Mouse (Mus musculus) adrenal gland (tissue): Measurements from ENCODE around the gene Lysmd1.

Experiments
- intact Hi-C: fragments of 180-260 bp; cut with DNase I; formaldehyde crosslinking; loops from one replicate; pipeline ENCODE4 v1.15.1; 2025

Gene Lysmd1

DNA sequence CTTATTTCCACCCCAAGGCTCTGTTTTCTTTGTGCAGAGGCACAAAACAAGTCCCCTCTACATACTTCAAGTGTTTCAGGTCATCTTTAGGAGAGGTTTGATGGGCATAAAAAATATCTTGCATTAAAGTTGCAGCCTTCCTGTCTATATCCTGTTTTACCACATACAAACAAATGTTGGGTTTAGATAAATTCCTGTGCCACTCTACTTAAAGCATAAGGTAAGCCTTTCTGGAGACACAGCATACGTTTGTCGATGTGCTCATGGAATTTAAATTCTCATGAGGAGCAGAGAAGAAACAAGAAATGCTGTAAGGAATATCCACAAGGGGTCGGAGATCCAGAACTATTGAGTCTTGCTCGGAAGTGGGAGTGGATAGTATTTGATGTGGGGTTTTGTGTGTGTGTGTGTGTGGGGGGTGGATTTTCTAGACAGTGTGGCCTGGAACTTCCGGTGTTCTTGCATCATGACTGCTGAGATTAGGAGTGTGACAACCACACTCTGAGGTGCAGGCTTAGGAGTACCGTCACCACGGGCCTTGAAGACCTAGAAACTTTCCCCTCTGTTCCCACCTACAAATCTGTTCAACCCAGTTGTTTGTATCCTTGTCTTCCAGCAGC lies 1.7 kb downstream of the Lysmd1 start:
- intact Hi-C loops: no loop called here

DNA sequence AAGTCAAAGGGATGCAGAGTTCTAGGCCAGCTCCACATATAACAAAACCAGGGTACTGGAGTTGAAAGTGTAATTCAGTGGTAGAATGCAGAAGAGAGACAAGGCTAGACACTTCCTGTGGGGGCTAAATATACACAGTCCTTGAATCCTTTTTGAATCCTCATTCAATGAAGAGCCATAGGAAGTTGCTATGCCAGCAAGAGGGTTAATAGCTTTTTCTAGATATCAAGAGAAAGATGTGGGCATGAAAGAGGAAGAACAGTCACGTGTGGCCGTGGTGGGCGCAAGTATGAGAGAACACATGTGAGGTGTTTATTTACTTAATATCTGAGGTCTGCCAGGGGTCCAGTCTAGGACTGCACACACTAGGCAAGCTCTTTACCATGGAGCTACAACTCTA lies 2.4 kb downstream of the Lysmd1 start:
- intact Hi-C loops: no loop called here

DNA sequence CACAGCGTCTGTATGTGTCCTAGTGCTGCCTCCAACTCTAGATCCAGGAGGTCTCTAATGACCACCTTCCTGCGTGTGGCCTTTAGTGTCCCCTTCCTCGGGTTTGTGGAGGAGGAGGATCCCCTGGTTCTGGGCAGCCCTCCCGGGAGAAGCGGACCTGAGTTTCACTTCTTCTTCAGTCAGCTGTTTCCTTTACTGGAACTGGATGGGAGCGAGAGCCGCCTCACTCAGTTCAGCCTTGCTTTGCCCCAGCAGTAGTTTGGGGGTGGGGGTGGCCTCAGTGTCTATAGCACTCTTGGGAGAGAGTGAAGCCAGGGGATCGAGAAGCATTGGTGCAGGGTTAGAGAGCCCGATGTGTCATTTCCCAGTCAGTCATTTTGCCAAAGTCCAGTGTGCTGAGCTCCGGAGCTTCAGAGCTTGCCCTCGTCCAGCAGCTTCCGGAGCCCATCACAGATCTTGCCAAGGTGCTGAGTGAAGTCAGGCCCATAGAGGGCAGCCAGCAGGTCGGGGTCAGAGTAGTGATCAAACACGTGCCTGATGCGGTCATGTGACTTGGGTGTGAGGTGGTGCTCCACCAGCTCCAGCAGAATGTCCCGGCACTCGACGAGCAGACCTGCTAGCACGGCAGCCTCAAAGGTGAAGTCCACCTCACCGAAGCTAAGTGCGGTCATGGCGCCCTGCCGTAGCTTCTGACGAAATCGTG lies 5.8 kb downstream of the Lysmd1 start:
- intact Hi-C loops: loop anchor here (5.0 kb wide), 2 partner anchors 38 to 73 kb away; no protein-coding TSS in a partner anchor

DNA sequence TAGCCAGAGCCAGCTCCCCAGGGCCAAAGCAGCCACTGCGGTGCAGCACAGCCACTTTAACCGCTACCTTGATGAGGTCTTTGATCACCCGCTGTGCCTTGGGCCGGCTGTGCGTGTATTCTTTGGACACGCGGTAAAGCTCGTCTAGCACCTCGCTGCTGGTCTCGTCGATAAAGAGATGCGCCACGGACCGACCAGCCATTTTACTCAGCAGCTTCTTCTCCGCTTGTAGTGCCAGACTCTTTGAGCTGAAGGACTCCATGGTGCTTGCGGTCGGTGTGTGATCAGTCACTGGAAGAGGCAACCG lies 6.4 kb downstream of the Lysmd1 start:
- intact Hi-C loops: loop anchor here (5.0 kb wide), 2 partner anchors 37 to 72 kb away; no protein-coding TSS in a partner anchor

DNA sequence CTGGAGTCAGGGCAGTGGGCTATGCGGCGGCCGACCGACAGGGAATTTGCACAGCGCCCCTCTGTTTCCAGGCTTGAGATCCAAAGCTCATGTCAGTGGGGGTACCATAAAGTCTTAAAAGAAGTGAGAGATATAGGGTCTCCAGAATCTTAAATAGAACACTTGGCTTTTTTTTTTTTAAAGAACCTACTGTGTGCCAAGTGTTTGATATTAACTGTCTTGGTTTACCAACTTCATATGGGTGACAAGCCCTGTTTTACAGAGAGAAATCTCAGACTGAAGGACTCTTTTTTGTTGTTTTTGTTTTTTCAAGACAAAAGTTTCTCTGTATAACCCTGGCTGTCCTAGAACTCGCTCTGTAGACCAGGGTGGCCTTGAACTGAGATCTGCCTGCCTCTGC lies 6.9 kb downstream of the Lysmd1 start:
- intact Hi-C loops: loop anchor here (5.0 kb wide), 2 partner anchors 37 to 72 kb away; no protein-coding TSS in a partner anchor

DNA sequence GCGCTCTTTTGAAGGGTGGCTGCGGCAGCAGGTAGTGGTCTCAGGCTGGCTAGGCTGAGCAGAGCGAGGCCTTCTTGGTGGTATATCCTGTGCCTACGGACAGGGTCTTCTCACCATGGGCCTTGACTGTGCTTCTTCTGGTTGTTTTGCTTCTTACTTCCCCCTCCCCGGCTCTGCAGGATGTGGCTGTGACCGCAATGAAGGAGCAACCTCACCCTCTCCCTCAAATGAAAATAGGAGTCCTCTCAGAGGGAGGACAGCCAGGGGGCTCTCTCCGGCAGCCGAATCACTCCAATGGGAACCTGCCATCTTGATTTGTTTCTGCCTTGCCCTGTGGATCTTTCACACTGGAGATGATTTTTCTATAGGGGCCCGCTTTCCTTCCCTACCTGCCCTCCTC lies 7.6 kb downstream of the Lysmd1 start:
- intact Hi-C loops: loop anchor here (5.0 kb wide), 2 partner anchors 36 to 71 kb away; no protein-coding TSS in a partner anchor

DNA sequence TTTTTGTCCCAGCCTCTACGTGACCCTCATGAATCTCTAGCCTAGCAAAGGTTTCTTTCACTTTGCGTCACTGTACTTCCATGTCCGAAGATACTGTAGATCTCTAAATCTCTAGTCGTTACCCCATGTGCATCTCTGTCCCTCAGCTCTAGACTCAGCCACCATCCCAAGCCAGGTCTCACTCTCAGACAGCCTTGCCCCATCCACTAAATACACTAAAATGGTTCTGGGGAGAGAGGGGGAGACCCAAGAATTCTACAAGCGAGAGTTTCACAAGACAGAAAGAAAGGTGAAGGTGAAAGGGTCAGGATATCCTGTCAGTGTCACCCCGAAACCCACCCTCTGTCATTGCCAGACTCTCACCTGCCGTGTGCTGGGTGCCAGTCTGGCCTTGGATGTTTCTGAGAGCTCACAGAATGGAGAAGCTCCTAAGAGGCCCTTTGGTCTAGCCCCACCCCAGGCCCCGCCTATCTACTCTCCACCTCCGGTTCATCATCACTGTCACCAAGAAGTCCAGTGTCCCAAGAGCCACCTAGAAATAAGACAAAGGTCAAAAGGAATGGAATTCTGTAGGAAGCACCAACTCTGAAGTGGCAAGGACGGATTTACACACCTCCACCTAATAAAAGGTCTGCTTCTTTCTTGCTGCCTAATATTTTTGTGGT lies 8.2 kb downstream of the Lysmd1 start, which contains the start of gene Tnfaip8l2:
Gene Tnfaip8l2 (minus strand): TSS at position 409 of the 665 bp plus-strand sequence.
- intact Hi-C loops: loop anchor here (5.0 kb wide), 2 partner anchors 35 to 70 kb away; no protein-coding TSS in a partner anchor

DNA sequence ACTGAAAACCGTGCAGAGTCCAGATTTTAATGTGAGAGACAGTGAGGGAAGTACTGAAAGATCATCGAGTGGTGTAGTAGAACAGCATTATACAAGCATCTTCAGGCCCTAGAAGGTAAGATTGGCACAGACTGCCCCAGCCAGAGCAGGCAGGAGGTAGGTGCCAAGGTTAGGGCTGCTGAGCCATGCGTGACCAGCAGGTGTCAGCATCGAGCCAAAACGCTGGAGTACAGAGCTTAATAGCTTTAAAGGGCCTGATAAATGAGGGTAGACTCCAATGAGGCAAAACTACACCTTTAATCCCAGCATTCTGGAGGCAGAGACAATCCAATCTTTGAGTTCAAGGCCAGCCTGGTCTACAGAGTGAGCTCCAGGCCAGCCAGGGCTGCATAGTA lies 8.7 kb downstream of the Lysmd1 start:
- intact Hi-C loops: loop anchor here (5.0 kb wide), 2 partner anchors 35 to 70 kb away; no protein-coding TSS in a partner anchor

DNA sequence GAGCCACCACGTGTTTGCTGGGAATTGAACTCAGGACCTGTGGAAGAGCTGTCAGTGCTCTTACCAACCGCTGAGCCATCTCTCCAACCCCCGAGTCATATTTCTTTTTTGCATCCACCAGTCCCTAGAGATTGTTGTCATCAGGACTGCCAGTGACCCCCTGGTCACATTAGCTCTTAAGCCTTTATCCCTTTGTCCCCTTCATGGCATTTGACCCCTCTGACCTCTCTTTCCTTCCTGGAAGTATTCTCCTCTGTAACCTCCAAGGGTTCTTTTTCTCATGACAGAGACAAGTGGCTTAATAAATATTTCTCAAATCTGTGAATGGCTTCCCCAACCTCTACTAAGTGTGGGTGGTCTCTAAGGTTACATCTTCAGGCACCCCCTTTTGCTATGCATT lies 14.0 kb downstream of the Lysmd1 start:
- intact Hi-C loops: no loop called here

DNA sequence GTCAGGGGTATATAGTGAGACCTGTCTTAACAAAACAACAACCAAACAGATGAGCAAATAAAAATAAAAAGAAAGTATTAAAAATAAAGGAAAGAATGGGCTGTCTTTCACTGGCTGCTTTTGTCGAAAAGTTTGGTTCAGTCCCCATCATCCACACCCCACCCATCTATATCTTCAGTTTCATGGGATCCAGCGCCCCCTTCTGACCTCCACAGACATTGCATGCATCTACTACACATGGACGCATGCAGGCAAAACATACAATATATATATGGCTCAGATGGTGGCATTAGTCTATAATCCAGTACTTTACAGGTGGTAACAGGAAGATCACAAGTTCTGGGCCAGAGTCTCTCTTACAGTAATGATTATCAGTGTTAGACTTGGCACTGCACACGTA lies 20.0 kb downstream of the Lysmd1 start:
- intact Hi-C loops: no loop called here

DNA sequence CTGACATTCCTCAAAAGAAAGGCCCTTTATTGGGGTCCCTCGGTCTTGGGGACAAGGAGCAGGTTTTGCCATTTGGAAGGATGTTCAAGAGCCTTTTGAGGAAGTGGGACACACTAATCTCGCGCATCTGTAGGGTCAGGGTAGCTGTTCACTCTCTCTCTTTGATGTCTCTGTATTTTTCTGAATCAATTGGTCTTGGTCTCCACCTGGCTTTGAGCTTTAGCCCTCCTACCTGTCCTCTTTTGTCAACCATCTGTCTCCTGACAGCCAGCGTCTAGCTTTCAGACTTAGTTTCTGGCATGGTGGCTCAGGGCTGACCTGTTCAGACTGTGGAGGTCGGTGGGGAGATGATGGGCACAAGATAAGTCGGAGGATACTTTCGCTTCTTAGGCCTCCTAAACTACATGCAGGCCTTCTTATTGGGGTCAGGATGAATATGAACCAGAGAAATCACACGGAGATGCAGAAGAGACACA lies 25.7 kb downstream of the Lysmd1 start:
- intact Hi-C loops: no loop called here

DNA sequence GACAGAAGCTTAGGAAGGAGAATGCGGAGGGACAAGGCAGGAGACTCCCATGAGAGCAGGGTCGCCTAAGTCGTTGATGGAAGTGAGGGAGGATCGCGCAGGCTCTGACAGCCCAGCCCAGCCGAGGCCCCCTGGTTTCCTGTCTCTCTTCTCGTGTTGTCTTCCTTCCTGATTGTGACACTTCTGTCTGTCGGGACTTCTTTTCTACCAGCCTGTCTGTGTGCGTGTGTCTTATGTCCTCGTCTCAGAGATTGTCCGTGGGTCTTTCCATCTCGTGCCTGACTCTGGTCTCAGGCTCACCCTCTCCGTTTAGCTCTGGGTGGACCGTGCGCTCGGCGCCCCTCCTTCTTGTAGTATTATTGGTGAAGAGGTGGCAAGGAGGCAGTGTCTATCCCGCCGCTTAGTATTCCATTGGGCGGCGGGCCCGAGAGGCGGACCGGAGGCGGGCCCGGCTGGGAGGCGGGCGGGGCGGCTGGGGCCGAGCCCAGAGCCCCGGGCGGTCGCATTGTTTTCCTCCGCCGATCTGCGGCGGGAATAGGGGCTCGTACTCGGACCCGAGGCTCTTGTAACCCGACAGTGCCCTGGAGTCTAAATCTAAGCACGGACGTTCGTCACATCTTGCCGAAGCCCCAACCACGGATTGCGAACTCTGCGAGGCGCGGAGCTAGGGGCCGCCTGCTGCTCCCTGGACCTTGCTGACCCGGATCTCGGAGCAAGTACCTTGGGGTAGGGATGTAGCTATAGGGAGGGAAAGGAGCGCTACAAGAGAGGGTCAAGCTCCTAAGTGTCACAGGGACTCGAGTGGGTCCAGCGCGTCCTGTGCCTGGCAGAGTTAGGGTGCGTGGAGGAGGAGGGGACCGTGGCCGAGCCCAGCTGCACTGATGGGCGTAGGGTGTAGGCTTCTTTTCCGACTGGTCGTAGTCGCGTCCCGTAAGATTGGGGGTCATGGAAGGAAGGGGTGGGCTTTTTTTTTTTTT lies 26.4 kb downstream of the Lysmd1 start, which contains the start of gene Sema6c:
Gene Sema6c (plus strand): TSS at position 471 of the 977 bp plus-strand sequence.
- intact Hi-C loops: no loop called here

DNA sequence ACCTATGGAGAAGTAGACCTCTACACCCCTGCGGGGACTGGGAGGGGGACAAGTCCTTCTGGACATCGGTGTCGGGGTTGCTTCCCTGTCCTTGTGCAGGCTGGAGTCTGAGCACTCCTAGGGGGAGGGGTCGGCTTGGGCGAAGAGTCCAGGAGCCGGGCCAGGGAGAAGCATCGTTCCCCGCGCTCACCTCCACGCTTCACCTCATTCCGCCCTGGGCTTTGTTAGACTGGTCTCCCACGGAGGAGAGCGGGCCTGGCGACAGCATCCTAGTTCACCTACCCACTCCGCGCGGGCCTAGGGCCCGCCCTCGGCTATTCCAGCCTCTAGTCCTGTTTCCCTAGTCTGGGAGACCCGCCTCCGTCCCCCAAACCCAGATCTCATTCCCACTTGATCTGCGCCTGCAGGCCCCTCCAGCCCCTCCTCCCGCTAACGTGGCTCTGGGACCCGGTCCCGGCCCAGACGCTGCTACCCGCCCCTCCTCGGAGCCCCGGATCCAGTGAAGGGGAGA lies 27.2 kb downstream of the Lysmd1 start:
- intact Hi-C loops: no loop called here

DNA sequence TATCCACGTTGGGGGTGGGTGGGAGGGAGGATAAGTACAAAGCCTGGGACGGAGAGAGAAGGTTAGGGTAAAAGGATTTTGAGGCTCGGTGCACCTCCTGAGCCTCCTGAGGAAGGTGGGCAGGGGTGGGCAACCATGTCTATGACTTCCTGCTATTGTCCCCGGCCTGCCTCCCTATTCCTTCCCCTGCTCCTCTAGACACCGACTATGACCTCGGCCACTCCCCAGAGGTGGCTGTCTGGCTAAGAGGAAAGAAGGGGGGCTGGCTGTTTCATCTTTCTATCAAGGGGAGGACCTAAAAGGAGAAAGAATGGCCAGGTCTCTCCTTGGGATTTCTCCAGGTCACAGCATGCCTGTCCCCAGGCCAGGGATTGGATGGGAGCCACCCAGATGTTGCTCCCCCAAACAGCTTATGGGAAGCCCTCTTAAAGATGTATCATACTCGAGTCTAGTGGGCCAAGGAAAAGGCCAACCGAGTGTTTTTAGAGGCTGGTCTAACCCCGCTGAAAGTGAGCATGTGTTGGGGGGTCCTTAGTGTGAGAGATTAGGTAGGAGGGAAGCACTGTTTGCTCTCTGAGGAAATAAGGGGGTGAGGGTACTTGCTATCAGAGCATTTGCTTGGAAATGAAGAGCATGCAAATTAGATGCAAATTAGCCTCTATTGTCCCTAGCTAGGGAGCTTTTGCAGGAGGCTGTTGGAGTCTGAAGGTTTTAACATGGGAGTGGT lies 27.9 kb downstream of the Lysmd1 start:
- intact Hi-C loops: no loop called here

DNA sequence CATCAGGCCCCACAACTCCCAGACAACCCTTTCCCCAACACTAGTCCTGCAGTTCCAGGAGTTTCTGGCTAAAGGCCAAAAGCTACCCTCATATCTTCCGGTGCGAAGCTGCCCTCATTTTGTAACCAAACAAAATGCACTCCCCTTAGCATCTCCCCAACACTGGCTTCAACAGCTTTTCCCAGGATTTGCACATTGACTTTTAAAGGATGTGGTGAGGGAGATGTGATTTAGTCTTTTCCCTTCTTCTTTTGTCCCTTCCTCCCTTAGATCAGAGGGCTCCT lies 28.4 kb downstream of the Lysmd1 start:
- intact Hi-C loops: no loop called here

DNA sequence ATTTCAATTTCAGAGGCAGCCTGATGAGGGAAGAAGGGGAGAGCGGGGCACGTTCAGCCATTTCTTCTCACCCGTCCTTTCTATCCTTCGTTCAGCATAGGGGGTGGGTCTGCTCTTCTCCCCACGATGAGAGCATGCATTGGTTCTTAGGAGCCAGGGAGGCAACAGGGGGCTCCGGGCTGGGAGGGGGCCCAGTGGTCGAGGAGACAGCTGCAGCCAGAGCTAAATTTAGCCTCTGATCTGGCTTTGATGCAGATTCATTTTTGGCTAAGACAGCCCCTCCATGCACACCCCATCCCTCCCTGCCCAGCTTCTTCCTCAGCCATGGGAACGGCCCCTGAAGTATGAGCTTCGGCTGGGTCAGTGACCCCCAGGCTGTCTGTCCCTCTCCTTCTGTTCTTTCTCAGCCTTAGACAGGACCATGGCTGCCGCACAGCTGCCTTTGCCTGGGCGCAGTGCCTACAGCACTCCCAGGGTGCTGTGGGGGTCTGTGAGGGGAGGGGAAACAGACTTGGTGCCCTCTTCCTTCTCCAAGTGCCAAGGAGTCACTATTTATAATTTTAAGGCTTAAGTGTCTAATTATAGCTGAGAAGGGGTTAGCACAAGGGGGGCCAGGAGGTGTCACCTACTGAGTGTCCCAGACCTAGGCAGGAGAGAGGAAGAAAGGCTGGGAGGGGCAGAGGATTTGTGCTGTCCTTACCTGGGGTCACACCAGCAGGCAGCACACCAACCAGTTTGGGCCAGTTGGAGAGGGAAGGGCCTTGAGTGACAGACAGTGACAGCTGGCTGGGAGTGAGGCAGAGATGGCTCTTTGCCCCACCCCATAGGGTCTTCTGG lies 29.7 kb downstream of the Lysmd1 start:
- intact Hi-C loops: no loop called here

DNA sequence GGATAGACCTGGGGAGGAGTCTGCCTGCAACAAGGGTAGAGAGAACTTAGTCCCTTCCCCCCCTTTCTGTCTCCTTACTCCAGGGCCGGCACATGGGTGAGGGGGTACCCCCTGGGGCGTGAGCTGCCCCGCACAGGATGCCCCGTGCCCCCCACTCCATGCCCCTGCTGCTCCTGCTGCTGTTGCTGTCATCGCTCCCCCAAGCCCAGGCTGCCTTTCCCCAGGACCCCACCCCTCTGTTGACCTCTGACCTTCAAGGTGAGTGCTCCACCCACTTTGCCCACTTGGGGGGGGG lies 30.3 kb downstream of the Lysmd1 start:
- intact Hi-C loops: no loop called here

DNA sequence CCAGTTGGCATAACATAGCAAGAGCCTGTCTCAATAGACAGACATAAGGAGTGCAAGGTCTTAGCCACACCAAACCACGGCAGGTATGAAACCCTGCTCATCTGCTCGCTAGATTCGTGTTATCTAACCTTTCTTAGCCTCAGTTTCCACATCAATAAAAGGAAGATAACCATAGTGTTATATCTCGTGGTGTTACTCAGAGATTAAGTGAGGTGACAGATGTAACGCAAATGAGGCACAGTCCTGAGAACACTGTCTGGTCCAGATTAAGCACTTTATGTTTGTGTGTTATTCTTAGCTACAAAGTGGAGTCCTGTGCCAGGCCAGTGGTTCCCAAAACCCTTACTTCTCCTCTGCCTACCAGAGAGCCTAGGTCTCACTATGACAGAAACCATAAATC lies 31.0 kb downstream of the Lysmd1 start:
- intact Hi-C loops: no loop called here

DNA sequence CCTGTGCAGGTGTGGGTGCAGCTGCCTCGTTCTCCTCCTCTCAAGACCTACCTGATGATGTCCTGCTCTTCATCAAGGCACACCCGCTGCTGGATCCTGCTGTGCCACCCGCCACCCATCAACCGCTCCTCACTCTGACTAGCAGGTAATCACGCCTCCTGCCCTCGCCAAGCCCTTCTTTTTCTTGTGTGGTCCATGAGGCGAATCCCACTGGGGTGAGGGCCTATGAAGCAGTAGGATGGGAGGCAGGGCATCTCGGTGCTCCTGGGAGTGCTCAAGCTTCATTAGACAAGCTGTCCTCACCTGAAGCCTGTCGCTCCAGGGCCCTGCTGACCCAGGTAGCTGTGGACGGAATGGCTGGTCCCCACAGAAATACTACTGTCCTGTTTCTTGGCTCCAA lies 36.1 kb downstream of the Lysmd1 start:
- intact Hi-C loops: no loop called here

DNA sequence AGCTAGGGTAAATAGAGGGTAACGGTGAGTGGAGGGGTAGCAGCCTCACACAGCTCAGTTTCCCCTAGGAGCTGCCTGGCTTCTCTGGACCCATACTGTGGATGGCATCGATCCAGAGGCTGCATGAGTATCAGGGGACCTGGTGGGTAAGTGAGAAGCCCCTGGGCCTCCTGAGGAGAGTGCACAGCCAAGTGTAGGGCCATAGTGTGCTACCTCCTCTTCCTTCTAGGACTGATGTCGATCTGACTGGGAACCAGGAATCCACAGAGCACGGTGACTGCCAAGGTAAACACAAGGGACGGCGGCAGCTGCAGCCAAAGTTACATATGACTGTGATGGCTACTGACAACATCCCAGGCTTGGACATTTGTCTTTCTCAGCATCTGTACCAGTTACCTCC lies 37.2 kb downstream of the Lysmd1 start:
- intact Hi-C loops: no loop called here
